Mouse (Mus musculus) E14TG2a.4 (cell line): ENCODE measurements around the gene Dnal4.

Experiments
- CTCF ChIP-seq: conservative IDR thresholded peaks from 2 replicates; pipeline ENCODE4 v1.5.1; 2014; ENCODE audit warnings: low read length
- NANOG ChIP-seq: IDR thresholded peaks from 2 replicates; pipeline ENCODE4 v1.6.1; 2014; ENCODE audit warnings: borderline replicate concordance, low read length, mixed read lengths
- POU5F1 ChIP-seq: IDR thresholded peaks from 2 replicates; pipeline ENCODE4 v1.6.1; 2014; ENCODE audit warnings: low read length, borderline replicate concordance

DNA sequence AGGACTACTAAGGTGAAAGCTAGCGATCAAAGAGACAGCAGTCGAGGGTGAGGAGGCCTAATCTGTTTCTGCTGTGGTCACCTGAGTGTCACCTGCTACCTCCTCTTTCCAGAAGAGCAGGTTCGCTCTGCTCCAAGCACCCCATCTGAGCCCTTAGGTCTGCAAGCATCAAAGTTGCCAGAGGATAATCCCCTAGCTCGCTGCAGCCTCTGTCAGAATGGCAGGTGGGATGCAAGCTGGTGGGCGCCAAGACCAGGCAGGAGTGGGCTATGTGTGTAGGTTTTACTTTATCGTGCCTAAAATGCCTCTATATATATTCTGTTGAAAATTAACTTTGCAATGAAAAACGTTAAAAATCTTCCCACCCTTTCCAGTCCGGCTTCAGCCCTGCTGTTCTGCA lies 27.6 kb upstream of the Dnal4 start:
- TF ChIP-seq CTCF (no peak), POU5F1 (no peak), NANOG (no peak)
